Mouse (Mus musculus) c-Kit-positive CD71-positive TER-119-positive erythroid progenitor cells, embryonic 14.5 days (primary cell): ENCODE measurements around the gene Sstr1.

Experiments used
- DNase-seq: peaks from one replicate; pipeline ENCODE4 v3.0.0-alpha.2; 2013; ENCODE audit warnings: low spot score

Gene Sstr1

DNA sequence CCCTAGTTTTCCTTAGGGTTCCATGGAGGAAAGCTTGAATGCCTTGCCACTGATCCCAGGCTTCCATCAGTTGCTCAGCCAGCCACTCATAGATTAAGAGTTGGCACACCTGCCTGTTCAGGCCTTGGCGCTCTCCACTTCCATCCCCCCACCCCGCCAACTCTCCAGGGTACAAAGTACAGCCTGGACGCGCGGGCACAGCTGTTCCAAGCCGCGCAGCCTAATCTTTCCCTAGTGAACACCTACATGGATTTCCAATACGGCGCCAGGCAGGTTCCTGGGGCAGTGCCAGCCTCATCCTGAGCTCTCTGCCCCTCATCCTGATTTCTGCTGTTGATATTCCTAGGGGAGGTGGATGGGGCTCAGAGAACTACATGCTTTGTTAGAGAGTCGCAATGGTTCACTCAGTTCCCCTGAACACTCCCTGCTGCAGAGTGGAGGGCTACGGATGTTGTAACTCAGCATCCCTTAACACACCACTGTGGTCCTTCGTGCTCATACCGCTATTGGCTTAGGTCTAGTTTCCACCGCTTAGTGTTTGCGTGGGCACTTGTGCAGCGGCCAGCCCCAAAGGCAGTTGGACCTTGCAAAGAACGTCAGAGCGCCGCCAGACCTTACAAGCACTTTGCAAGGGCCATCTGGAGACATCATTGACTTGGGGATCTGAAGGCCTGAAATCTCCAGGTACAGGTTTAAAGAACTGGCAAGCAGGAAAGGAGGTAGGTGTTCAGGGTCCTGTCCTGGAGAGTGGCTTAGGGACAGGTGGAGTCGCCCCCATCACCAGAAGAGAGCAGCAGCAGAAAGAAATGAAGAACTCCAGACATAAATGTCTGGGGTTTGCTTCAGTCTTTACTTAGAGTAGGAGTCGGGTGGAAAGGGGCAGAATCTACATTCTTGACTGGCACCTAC, at the start of gene Sstr1:
TSS of gene Sstr1 (plus strand) at position 610 of the 909 bp plus-strand sequence.
- DNase-seq = no peak

DNA sequence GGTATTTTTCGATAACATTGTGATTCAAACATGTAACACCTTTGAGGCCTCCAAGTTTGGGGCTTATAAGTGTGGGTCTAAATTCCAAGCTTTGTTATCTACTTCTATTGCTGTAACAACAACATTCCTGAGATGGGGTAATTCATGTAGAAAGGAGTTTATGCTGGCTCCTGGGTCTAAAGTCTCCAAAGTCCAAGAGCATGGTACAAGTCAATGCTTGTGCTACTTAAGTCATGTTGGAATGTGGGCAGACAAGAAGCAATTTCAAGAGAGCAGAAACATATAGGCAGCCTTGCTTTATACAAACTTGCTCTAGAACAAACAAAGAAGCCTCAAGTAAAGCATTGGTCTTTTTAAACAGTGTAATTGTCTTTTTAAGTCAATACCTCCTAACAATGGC, 12.8 kb upstream of the Sstr1 start:
- no peak for DNase-seq

DNA sequence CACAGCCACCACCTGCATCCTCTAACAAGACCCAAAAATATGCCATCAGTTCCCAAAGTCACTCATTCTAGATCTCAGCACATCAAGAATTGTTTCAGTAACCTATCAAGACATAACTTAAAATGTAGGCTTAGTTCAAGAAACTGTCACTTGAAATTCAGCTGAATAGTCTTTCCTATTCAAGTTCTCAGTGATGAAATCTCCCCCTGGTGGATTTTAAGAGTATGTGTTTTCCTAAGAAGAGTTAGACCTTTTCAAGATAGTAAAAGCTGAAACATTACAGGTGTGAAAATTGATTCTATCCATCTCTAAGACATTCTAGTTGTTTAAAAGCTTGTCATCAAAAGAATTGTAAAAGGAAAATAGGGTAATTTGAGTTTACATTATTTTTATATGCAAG, 10.4 kb upstream of the Sstr1 start:
- no peak for DNase-seq

DNA sequence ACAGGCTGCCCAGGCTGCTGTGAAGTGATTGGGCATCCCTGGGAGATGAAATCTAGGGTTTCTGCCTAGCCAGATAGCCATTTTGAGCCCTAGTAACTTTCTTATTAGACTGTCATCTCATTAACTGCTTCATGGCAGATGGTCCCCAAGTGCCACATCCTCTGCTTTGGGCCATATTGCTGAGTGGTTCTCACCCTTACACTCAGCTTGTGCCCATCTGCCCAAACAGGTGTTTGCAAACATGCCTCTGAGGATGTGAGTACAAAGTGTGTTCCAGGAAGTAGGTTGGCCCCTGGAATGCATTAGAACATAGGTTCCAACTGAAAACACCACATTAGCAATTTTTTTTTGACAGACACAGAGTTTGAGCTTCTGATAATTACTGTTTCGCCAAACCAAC, 3.6 kb upstream of the Sstr1 start:
- no peak for DNase-seq

DNA sequence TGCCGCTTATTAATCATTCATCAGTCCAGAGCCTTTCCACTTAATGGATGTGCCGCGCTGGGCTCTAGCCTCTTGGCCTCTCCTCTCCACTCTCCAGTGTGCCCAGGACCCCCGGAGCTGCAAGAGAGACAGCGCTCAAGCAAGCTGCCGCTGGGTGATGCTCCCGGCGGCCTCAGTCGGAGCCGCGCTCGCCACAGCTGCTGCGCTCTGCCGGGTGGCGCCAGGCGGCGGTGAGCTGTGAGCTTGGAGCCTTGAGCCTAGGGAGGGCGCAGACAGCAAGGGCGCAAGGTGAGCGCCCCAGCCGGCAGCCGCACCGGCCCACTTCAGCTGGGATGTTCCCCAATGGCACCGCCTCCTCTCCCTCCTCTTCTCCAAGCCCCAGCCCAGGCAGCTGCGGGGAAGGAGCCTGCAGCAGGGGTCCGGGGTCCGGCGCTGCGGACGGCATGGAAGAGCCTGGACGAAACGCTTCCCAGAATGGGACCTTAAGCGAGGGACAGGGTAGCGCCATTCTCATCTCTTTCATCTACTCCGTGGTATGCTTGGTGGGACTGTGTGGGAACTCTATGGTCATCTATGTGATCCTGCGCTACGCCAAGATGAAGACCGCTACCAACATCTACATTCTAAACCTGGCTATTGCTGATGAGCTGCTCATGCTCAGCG, 820 bp downstream of the Sstr1 start:
- no peak for DNase-seq

DNA sequence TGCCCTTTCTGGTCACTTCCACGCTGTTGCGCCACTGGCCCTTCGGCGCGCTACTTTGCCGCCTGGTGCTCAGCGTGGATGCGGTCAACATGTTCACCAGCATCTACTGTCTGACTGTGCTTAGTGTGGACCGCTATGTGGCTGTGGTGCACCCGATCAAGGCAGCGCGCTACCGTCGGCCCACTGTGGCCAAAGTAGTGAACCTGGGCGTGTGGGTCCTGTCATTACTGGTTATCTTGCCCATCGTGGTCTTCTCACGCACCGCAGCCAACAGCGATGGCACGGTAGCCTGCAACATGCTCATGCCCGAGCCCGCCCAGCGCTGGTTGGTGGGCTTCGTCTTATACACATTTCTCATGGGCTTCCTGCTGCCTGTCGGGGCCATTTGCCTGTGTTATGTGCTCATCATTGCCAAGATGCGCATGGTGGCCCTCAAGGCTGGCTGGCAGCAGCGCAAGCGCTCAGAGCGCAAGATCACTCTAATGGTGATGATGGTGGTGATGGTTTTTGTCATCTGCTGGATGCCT, 1.4 kb downstream of the Sstr1 start:
- DNase-seq = no peak

DNA sequence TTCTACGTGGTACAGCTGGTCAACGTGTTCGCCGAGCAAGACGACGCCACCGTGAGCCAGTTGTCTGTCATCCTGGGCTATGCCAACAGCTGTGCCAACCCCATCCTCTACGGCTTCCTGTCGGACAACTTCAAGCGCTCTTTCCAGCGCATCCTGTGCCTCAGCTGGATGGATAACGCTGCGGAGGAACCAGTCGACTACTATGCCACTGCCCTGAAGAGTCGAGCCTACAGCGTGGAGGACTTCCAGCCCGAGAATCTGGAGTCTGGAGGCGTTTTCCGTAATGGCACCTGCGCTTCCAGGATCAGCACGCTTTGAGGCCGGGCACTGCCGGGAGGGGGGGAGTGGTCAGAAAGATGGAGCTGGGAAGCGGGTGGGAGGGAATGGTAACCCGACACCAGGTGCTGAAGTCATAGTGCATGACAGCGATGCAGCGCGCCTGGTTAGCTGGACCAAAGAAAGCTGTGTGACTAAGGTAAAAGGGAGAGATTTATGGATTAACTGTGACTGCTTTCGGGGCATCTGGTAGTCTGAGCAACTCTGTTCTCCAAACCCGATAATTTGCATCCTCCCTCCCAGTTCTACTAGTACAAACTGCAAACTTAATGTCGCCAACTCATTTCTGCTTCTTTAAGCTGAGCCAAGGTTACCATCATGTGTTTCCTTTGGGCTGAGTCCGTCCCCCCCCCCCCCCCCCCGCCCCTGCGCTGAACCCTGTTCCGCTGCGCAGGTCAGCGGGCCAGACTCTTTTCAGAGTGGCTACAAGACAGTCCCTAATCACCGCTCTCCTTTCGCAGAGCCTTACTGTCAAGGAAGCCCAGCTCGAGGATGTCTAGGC, 2.1 kb downstream of the Sstr1 start:
- DNase-seq = no peak

DNA sequence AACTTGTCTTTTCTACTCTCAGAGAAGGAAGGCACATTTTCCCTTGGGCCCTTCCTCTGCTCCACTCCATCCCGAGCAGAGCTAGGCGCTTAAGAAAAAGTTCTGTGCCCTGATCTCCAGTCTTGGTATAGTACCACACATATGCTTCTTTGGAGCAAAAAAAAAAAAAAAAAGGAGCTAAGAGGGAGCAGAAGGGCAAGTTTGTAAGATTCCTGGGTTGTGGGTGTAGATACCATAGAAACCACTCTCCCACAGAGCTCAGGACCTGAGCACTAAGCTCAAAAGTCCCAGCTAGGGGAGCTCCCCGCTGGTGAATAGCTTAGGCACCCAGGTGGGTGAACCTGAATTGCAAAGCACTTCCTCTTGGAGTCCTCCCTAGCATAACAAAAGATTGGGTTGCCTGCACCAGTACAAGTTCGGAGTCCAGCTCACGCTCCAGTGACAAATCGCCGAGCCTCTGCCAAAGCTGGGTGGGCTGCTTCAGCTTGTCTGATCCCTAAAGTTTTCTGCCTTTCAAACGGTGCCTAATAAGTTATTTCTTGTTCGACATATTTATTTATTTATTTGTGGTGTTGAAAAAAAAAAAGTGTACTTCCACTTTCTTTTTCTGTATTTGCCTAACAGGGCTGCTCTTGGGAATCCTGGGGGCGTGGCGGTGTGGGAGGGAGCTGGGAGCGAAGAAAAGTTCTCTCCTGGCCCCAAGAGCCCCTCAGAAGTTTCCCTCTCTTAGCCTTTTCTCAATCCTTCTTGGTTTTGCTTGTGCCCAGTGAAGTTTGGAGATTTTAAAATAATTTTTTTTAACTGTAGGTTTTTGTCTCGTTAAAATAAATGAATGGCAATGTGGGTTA, 2.9 kb downstream of the Sstr1 start:
- no peak for DNase-seq

DNA sequence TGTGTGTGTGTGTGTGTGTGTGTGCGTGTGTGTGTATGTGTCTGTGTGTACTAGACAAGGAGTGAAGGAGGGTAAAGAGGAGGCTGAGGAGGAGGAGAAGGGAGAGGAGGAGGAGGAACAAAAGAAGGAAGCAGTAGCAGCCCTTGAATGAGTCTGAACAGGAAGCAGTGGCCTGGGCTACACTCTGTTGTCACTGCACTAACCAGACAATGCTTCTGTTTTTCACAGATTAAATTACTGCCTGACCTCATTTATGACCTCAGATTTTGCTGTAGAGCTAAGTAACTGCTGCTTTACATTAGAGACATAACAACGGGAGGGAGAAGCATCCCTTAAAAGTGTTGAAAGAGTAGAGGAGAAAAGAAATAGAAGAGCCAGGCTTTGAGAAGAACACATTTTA, 4.6 kb downstream of the Sstr1 start:
- no peak for DNase-seq

DNA sequence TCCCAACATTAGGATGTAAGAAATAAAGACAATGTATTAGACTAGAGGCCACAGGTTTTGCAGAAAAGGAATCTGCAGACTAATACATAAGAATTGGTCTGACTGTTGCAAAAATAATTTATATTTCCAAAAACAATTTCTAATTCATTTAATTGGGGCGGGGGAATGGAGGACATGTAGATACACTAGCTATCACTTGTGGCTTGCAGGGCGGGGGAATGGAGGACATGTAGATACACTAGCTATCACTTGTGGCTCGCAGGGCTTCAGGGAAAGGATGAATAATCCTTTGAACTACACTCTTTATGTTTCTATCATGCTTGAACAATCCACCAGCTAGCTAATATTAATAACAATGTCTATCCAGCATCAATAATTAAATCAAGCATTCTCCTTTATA, 7.5 kb downstream of the Sstr1 start:
- DNase-seq = no peak

DNA sequence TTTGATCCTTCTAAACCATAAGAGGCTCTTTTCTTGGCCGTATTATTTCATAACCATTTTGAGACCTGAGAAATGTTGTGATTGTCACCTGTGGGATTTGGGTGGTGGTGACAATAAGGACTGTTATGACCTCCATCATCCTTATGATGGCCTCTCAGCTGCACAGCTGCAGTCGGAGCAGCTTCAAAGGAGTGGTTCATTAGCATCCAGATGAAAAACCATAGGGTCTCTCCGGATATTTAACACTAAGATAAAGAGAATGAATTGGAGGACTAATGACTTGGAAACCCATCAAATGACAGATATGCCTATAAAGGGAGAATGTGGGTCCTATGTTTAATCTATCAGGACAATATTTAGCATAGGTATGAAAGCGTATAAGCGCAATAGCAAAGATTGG, 14.1 kb downstream of the Sstr1 start:
- DNase-seq = no peak

DNA sequence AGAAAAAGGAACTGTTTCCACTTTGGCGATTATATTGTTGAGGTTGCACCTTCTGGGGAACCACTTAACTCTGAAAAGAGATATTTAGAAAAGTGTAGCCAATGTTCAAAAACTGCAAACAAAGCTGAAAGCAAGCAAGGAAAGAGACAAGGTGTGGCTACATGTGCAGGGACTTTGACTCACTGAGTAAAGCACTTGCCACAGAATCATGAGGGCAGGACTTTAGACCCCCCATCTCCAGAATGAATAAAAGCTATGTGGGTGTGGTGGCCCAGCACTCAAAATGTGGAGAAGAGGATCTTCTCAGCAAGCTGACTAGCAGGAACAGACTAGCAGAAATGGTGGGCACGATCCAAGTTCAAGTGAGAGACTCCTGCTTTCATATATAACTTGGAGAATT, 20.9 kb downstream of the Sstr1 start:
- no peak for DNase-seq

DNA sequence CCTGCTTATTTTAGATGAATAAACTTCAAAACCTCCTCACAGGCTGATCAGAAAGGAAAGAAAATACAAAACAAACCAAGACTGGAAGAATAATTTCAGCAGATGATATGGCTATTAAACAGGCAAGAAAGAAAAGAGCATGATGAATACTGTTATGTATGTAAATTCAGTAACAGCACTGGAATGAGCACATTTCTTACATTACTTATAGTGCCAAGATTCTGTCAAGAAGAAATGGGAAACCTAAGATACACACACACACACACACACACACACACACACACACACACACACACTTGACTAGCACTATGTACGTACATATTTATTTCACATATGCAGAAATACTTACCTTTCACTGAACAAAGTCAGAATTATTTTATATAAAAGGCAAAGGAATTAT, 40.3 kb downstream of the Sstr1 start:
- no peak for DNase-seq
